Mouse (Mus musculus): ENCODE measurements around the gene Zfp800.

Gene Zfp800

DNA sequence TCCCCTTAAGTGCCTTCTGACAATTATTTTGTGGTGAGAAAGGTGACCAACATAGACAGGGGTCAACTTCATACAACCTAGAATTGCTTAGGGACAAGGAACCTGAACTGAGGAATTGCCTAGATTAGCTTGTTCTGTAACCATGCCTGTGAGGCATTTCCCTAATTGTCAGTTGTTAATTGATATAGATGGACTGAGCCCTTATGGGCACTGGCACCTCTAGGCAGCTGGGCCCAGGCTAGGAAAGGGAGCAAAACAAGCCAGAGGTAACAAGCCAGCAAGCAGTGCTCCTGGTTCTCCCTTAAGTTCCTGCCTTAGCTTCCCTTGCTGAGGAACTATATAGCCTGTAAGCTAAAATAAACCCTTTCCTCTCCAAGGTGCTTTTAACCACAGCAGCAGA lies 52.1 kb downstream of the Zfp800 start:
- H3K27me3 ChIP-seq (ENCODE audit: control insufficient read depth, insufficient read depth, low read length, poor library complexity, severe bottlenecking): no peaks in the 10 kb centered on the region
- no peak for DNase-seq (ENCODE audit: low read depth, low spot score)
- H3K36me3 ChIP-seq (ENCODE audit: control insufficient read depth, insufficient read depth, low read length, poor library complexity, severe bottlenecking): no peaks in the 10 kb centered on the region

DNA sequence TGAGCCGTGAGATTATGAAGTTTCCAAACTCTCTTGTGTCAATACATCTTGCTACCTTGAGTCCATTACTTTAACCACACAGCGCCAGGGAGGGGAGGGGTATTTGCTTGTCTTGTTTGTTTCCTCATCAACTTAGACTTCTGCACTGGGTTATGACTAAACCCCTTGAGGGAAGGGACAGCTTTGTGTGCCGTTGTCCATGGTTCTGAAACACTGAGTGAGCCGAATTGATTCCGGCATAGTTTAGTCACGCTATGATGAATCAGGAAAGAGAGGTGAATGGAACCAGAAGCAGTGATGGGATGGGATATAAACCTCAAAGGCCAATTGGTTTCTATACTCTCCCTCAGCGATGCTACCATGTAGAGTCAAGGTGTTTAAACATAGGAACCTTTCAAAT lies 52.6 kb downstream of the Zfp800 start:
- no peak for DNase-seq (ENCODE audit: low read depth, low spot score)
- no peaks in the 10 kb centered on the region for H3K27me3 ChIP-seq (ENCODE audit: control insufficient read depth, insufficient read depth, low read length, poor library complexity, severe bottlenecking)
- no peaks in the 10 kb centered on the region for H3K36me3 ChIP-seq (ENCODE audit: control insufficient read depth, insufficient read depth, low read length, poor library complexity, severe bottlenecking)

DNA sequence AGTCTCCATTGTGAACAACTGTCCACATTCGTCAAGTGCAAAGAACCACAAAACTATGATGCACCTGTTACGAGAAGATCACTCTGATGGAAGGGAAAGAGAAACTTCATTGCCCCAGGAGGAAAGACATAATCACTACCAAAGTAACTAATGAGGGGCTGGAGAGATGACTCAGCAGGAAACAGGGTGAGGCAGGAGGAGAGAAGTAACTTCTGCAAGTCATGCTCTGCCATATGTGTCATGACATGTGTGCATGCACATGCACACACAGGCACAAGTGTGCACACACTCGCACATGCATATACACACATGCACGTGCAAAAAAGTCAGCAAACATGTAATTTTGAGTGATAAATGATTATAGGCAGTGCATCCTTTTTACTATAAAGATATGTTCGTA lies 54.9 kb downstream of the Zfp800 start:
- DNase-seq (ENCODE audit: low read depth, low spot score): no peak
- Histone ChIP-seq H3K36me3 (ENCODE audit: control insufficient read depth, insufficient read depth, low read length, poor library complexity, severe bottlenecking) (no peaks in the 10 kb centered on the region), H3K27me3 (ENCODE audit: control insufficient read depth, insufficient read depth, low read length, poor library complexity, severe bottlenecking) (no peaks in the 10 kb centered on the region)

DNA sequence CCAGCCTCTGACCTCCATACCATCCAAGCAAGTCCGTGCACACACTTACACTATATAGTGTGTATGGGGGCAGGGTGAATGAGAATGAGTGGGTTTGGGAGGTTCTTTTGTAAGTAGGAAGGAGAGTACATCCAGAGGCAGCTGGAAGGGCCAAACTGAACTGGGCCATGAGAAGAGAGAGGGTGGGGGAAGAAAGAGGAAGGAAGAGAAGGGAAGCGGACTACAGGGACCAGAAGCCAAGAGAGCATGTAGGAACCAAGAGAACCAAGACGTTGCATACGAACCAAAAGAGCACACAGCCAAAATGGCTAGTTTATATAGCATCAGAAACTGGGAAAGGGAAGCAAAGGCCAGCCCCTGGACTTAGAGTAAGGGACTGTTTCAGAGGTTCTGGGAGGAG lies 56.6 kb downstream of the Zfp800 start:
- Histone ChIP-seq H3K36me3 (ENCODE audit: control insufficient read depth, insufficient read depth, low read length, poor library complexity, severe bottlenecking) (no peaks in the 10 kb centered on the region), H3K27me3 (ENCODE audit: control insufficient read depth, insufficient read depth, low read length, poor library complexity, severe bottlenecking) (no peaks in the 10 kb centered on the region)
- no peak for DNase-seq (ENCODE audit: low read depth, low spot score)

DNA sequence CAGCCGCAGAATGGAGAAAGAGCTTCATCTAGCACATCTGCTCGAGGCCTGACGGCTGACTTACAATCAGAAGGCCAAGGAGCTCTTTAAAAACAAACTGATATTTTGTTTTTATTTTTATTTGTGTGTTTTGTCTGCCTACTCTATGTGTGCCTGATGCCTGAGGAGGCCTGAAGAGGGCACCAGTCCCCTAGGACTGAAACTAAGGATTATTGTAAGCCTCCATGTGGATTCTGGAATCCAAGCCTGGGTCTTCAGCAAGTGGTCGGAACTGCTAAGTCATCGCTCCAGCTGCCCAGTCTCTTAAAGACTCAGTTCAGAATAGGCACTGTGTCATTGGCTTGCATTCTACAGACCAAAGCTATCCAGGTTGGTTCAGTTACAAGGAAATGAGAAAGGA lies 58.4 kb downstream of the Zfp800 start:
- Histone ChIP-seq H3K36me3 (ENCODE audit: control insufficient read depth, insufficient read depth, low read length, poor library complexity, severe bottlenecking) (no peaks in the 10 kb centered on the region), H3K27me3 (ENCODE audit: control insufficient read depth, insufficient read depth, low read length, poor library complexity, severe bottlenecking) (no peaks in the 10 kb centered on the region)
- DNase-seq (ENCODE audit: low read depth, low spot score): no peak

DNA sequence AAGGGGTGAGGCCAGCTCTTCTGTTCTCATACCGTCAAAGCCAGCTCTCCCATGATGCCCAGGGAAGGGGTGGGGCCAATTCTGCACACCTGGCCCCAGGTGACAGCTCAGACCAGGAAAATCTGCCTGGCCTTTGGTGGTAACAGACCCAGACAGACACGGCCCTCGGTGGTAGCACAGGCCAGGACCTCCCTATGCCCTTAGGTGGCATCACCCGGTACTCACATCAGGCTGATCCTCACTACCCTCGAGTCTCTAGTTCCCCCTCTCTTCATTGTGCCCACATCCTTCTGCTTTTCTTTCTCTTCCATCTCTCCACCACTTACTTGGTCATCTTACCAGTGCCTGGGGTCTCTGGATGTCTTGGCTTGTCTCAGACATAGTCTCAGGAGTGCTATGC lies 64.1 kb downstream of the Zfp800 start:
- Histone ChIP-seq H3K27me3 (ENCODE audit: control insufficient read depth, insufficient read depth, low read length, poor library complexity, severe bottlenecking) (no peaks in the 10 kb centered on the region), H3K36me3 (ENCODE audit: control insufficient read depth, insufficient read depth, low read length, poor library complexity, severe bottlenecking) (no peaks in the 10 kb centered on the region)
- no peak for DNase-seq (ENCODE audit: low read depth, low spot score)

DNA sequence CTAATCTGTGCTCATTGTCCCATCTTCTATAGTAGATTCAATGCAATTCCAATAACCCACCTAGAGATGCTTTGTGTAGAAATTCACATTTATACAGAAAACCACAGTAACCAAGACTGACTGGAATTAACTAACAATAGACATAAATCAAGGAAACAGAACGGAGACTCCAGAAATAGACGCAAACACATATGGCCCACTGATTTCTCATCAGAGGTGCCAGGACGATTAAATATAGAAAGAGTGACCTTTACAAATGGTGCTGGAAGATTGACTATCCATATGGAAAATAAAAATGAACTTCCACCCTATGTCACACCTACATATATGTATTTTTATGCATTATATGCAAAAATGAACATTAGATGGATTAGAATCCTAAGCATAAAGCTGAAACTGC lies 65.3 kb downstream of the Zfp800 start:
- no peak for DNase-seq (ENCODE audit: low read depth, low spot score)
- Histone ChIP-seq H3K36me3 (ENCODE audit: control insufficient read depth, insufficient read depth, low read length, poor library complexity, severe bottlenecking) (no peaks in the 10 kb centered on the region), H3K27me3 (ENCODE audit: control insufficient read depth, insufficient read depth, low read length, poor library complexity, severe bottlenecking) (no peaks in the 10 kb centered on the region)

DNA sequence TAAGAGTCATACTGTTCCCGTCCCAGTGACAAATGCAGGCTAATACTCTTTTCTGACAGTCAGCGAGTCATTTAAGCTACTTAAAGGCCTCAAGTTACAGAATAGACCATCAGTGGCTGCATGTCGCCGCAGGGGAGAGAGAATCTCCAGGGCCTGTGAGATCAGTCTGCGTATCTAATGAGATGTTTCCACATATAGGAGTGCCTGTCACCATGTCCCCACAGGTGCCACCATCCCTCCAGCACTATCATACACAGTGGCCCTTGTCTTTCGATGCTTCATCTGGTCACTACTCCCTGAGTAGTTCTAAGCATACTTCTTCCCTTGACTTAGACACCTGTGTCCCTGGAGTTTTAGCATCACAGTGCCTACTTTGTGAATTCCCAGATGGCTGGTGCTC lies 68.0 kb downstream of the Zfp800 start:
- no peak for DNase-seq (ENCODE audit: low read depth, low spot score)
- Histone ChIP-seq H3K27me3 (ENCODE audit: control insufficient read depth, insufficient read depth, low read length, poor library complexity, severe bottlenecking) (no peaks in the 10 kb centered on the region), H3K36me3 (ENCODE audit: control insufficient read depth, insufficient read depth, low read length, poor library complexity, severe bottlenecking) (no peaks in the 10 kb centered on the region)

DNA sequence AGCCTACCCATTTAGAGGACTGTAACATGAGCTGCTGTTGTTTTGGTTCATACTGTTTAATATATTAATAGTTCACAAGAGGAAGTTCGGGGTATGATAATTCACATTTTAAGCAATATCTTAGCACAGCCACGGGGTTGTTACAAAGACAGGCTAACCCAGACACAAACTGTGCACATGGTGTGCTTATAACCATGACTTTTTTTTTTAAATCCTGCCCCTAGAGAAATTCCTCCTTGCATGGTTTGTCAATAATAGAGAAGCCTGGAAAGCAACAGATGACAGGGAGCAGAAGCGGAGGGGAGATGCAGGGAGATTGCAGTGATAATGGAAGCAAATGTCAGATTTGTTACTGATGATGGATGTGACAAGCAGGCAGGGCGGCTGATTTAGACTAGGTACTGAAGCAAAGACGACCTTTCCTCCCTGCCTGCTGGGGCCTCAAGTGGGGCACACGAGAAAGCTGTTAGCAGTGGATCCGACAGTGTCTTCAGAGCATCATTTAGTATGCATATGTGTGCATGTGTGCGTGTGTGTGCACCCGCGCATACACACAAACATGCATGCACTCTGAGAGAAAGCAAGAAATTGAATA lies 68.7 kb downstream of the Zfp800 start:
- DNase-seq (ENCODE audit: low read depth, low spot score): no peak
- no peaks in the 10 kb centered on the region for H3K27me3 ChIP-seq (ENCODE audit: control insufficient read depth, insufficient read depth, low read length, poor library complexity, severe bottlenecking)
- H3K36me3 ChIP-seq (ENCODE audit: control insufficient read depth, insufficient read depth, low read length, poor library complexity, severe bottlenecking): no peaks in the 10 kb centered on the region

DNA sequence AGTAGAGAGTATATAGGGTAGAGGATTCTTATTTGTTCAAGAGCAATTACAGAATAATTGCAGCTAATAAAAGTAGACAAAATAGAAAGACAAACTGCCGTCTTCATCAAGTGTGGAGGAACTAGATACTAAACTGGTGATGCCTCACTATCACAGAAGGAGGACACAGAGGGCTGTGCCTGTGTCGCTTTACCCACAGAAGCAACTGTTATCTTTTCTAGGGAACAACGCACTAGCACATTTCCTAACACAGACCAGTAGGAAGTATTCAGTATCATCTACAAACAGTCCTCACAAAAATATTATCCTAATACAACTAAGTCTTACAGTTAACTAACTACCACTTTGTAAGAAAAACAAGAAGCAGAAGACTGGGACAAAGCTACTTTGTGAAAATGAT lies 71.1 kb downstream of the Zfp800 start:
- no peak for DNase-seq (ENCODE audit: low read depth, low spot score)
- Histone ChIP-seq H3K27me3 (ENCODE audit: control insufficient read depth, insufficient read depth, low read length, poor library complexity, severe bottlenecking) (no peaks in the 10 kb centered on the region), H3K36me3 (ENCODE audit: control insufficient read depth, insufficient read depth, low read length, poor library complexity, severe bottlenecking) (no peaks in the 10 kb centered on the region)

DNA sequence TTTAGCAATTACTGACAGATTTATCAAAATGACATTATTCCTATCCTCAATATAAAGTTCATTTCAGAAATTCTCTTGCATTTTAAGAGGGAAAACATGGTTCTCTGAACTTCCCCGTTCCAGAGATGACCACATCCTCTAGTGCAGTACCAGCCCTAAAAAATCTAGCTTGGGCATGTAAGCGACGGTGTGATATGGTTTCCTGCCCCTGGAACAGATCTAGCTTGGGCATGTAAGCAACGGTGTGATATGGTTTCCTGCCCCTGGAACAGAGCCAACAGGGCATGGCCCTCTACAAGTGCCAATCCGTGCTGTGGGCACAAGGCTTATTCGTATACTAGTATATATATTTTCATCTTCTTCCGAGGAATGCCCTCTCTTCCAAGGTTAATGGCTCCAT lies 75.4 kb downstream of the Zfp800 start:
- Histone ChIP-seq H3K36me3 (ENCODE audit: control insufficient read depth, insufficient read depth, low read length, poor library complexity, severe bottlenecking) (no peaks in the 10 kb centered on the region), H3K27me3 (ENCODE audit: control insufficient read depth, insufficient read depth, low read length, poor library complexity, severe bottlenecking) (no peaks in the 10 kb centered on the region)
- peak; percentile 20 for DNase-seq (ENCODE audit: low read depth, low spot score)

DNA sequence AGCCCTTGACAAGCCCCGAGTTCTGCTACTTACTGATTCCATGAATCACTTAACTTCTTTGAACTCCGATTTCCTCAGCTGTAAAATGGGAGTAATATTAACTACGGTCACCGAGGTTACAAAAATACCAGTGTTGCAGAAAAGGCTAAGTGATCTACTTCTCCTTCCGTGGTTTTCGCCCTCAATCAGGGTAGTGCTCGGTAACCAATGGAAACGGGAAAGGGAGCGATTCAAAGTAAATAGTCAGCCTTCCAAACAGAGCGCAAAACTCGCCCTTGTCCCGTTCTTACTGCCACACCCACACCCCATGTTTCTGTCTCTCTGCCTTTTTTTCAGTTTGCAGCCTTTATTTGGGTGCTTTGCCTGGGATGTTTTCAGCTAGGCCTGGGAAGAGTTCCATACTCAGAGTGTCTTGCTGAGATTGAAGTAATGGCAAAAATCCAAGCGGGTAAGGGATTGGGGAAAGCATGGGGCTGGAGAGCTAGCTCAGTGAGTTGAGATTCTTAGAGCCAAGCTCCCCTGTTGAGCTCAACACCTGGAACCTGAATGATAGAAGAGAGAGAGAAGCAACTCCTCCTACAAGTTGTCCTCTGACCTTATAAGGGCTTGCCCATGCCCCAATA lies 78.0 kb downstream of the Zfp800 start:
- no peaks in the 10 kb centered on the region for H3K36me3 ChIP-seq (ENCODE audit: control insufficient read depth, insufficient read depth, low read length, poor library complexity, severe bottlenecking)
- no peaks in the 10 kb centered on the region for H3K27me3 ChIP-seq (ENCODE audit: control insufficient read depth, insufficient read depth, low read length, poor library complexity, severe bottlenecking)
- peak; percentile 54 for DNase-seq (ENCODE audit: low read depth, low spot score)

DNA sequence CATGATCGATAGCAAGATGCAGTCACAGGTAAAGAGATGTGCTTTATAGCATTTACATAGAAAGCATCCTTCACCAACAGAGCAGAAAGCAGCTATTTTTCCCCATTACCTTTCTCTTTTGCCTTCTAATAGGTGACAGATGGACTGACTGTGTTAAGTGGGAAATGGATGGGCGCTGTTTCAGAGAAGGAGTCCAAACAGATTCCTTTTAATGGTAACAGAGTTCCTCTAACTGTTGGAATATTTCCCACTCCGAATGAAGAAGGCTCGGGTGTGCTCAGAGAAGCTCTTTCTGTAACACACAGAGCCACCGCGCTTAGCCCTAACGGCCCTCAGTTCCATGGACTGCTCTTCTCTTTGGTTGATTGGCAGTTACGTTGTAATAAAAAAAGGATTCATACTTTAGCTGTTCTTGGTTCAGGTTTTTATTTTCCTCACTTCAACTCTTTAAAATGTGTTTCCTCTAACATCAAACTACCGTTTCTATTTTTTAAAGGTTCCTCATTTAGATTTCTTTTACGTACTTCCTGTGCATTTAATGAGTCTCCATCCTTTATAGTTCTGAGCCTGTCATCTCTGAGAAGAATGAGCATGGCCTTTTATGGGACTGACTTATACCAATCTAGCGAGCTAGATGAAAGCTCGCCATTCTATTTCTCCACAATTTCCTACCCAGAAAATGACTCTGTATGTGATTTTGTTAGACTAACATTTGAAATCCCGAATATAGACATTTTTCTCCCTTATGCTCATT lies 78.8 kb downstream of the Zfp800 start:
- DNase-seq (ENCODE audit: low read depth, low spot score): peak; percentile 61
- H3K36me3 ChIP-seq (ENCODE audit: control insufficient read depth, insufficient read depth, low read length, poor library complexity, severe bottlenecking): no peaks in the 10 kb centered on the region
- H3K27me3 ChIP-seq (ENCODE audit: control insufficient read depth, insufficient read depth, low read length, poor library complexity, severe bottlenecking): no peaks in the 10 kb centered on the region

DNA sequence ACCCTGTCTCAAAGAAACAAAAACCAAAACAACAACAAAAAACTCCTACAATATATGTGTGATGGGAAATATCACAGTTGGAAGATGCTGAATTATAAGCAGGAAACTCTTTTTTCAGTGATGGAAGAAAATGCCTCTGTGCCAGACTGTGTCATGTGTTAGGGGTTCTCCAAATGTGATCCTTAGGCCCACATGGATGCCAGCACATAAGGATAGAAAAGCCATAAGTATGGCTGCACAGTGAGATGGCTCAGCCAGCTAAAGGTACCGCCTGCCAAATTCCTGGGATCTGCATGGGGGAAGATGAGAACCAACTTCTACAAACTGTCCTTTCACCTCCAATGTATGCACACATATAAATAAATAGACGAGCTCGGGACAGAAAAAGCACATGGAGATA lies 82.6 kb downstream of the Zfp800 start:
- no peaks in the 10 kb centered on the region for H3K36me3 ChIP-seq (ENCODE audit: control insufficient read depth, insufficient read depth, low read length, poor library complexity, severe bottlenecking)
- no peak for DNase-seq (ENCODE audit: low read depth, low spot score)
- H3K27me3 ChIP-seq (ENCODE audit: control insufficient read depth, insufficient read depth, low read length, poor library complexity, severe bottlenecking): no peaks in the 10 kb centered on the region

DNA sequence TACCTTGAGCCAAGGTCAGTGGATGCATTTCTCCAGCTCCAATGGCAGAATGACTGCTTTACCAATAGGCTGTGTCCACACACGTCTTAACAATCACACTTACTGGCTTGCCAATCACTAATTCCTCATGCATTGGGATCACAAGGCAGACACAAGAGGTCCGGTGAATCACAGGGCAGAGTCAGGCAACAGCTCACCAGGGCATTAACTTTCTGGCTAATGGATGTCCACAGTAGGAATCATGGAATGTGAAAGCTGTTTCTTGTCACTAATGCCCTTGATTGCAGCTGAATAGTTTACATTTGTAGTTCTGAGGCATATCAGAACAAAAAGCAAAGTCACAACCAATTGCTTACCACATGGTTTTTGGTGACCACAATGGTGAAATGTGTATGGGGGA lies 85.7 kb downstream of the Zfp800 start:
- no peaks in the 10 kb centered on the region for H3K27me3 ChIP-seq (ENCODE audit: control insufficient read depth, insufficient read depth, low read length, poor library complexity, severe bottlenecking)
- no peak for DNase-seq (ENCODE audit: low read depth, low spot score)

More for the DNA sequence above, 85.7 kb downstream of the Zfp800 start:
- H3K36me3 ChIP-seq (ENCODE audit: control insufficient read depth, insufficient read depth, low read length, poor library complexity, severe bottlenecking): no peaks in the 10 kb centered on the region

All from splenic B cell, adult 2 months (primary cell).